Mouse (Mus musculus) telencephalon, adult 2 months (tissue): ENCODE measurements at regions not wholly inside any gene's neighbourhood (a gene's known extent, or its start where the extent isn't known, plus 50 kb on each side); places are given as distances from the start of the nearest gene placed in this dataset.

Experiments used
- DNase-seq: peaks from one replicate; pipeline ENCODE4 v3.0.0-alpha.2; 2011; ENCODE audit warnings: low read depth, low spot score

- peak; percentile 33 for DNase-seq
Measured at GRCm38 (mm10) chr15:62903047-62903822, 941.7 kb downstream of the Gsdmc2 start.

DNA sequence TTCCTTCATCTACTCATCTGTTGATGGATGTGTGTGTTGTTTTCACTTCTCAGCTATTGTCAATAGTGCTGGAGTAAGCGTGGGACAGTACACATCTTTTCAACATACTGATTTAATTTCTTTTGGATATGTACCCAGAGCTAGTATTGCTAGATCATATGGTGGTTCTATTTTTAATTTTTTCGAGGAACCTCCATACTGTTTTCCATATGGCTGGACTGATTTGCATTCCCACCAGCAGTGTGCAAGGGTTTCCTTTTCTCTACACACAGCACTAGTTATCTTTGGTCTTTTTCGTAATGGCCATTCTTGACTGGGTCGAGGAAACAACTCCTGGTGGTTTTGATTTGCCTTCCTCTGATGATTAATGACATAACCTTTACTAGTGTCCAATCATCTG, 943.0 kb downstream of the Gsdmc2 start:
- DNase-seq, result peak; percentile 61

DNA sequence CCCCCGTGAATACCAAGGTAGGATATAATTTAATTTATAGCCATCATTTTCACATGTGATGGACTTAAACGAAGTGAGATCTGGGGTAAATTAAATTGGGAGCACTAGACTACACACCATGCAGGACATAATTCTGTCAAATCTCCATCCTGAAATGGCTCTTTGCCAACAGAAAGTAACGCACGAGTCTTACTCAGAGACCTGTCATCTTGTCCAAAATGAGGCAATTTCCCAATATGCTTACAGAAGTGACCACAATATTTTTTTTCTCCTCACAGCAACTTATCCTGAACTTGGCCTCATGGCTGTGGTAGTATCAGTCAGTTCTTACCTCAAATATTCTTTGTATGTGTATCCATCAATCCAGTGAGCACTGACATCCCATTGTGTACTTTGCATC, 955.2 kb downstream of the Gsdmc2 start:
- DNase-seq, result no peak

DNA sequence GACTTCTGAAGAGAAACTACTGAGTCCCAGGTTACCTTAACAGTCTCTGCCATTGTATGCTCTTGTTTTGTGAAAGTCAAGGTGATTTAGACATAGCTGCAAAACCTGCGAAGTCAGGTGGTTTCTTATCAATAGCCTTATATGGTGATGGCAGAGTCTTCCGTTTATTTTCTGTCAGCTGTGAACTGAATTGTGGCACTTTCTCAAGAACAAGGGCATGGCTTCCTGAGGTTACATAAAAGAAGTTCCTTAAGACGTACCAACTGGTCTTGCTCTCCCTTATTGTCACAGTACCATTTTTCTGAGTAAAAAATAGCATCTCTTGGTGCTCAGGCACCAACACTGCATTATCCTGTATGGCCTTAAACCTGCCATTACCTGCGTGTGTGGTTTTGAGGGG, 959.6 kb downstream of the Gsdmc2 start:
- no peak for DNase-seq

DNA sequence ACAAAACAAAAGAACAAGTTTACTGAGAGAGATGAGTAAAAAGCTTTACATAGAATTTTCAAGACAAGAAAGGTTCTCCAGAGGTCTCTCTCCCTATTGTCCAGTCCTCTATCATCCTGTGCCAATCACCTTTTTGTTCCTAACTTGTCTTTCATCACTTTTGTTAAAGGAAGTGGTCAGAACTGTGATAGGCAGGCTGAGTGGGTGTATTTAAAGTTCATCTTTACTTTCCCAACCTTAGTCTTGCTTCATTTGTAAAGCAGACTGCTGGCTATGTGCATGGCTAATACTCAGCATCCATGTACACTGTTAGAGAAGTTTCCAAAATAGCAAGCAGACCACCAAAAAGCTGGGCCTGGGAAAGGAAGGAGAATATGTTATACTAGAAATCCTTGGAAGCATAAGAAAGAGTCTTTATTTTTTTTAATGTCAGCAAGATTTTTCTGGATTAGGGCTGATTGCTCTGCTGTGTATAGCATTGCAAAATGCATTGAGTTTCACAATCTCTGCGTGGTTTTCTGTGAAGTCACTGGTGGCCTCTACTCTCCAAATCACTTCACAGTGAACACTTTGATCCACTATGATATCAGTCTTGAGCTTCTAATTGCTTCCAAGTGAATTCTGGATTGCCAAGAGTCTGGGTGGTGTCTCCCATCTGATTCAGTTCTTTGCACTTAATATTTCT, 973.8 kb downstream of the Gsdmc2 start:
- no peak for DNase-seq

GRCm38 (mm10) chr15:62862574-62862973, 982.4 kb downstream of the Gsdmc2 start:
- no peak for DNase-seq

DNA sequence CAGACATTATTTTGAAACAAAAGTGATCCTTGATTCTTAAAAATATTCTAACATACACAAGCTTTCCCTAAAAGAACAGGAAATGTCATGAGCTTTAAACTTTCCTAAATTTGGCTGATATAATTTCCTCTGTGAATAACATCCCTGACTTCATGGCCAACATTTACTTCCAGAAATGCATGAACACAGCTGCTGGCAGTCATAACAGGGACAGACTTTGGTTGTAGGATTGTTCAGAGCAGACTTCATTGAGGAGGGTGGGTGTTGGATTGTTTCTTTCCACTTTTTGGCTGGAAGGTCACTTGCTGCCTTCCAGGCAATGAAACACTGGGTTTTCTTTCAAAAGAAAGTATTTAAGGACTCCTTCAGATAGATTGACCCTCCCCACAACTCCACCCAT, 983.6 kb downstream of the Gsdmc2 start:
- no peak for DNase-seq

DNA sequence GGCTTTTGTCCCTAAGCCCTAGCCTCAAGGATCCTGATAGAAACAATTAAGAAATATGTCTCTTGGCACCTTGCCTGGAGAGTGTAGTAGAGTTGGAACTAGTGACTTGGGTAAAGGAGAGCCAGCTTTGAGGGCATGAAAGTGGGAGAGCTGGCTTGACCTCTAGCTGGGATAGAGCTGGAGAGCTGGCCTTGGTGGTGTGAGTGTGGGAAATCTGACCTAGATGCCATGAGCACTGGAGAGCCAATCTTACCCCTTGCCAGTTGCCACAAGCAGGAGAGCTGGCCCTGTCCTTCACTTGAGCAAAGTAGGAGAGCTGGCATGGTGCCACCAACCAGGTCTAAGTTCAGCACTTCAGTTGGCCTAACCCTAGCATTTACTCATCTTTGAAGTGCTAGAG, 995.7 kb downstream of the Gsdmc2 start:
- DNase-seq, result no peak

DNA sequence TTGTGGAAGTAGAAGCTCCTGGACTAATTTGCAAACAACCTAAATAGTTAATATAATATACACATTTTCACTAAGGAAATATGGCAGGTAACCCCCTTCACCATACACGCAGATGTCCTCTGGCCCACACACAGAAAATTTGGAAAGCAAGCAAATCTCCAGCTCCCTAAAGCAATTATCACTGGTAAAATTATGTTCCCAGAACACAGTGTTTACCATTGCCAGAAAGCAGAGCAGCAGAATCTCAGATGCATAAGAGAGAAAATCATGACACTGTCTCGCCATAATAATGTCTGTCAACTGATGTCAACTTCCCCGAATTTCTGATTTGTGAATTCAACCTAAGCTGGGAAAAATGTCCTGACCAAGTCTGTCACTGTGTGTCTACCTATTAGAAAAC, 999.1 kb downstream of the Gsdmc2 start:
- DNase-seq, result peak; percentile 16

- no peak for DNase-seq
Measured at GRCm38 (mm10) chr15:62825586-62825985, 1019.4 kb downstream of the Gsdmc2 start.

DNA sequence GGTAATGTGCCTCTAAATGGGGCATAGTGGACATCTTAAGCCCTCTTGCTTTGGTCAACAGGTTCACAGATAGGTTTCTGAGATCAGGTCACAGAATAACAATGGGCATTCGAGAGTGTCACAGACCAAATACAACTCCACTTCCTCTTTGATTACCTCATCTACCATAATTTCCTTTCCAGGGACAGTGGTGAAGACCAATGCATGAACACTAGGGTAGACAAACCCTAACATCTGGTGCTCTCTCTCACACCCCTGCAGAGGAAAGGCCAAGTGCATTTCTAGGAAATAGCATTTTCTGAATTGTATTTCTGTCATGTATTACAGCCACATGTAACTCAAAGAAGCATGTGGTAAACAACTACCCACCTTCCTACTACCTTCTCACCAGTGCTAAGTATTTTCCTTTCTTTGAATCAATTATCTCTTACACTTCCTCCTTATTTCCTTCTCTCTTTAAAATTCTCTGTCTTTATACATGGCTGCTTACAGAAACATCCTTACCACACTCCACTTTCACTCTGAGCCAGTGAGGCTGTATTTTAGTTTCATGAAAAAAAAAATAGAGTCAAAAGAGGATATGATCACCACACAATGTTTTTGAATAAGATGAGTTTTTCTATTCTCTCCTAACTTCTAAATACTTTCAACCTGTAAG, 1021.0 kb downstream of the Gsdmc2 start:
- DNase-seq, result no peak

GRCm38 (mm10) chr15:62822305-62822704, 1022.7 kb downstream of the Gsdmc2 start:
- DNase-seq, result no peak

GRCm38 (mm10) chr15:62813093-62813492, 1031.9 kb downstream of the Gsdmc2 start:
- DNase-seq, result no peak

DNA sequence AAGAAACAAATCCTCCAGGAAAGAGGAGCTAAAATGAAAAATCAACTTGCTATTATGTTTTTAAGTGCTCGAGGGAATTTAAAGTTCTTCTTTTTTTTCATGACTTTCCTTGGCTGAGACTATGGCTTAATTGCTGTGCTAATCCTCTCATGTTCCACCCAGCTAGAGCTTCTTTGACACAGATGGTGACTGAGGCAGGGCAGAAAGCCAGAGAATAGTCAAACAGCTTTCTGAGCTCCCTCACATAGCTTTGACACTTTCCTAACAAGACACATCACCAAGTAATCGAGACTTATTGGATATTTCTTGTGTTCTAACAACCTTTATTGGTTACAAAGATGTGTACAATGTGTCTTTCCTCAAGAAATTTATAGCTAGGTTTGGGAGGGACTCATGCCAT, 1033.0 kb downstream of the Gsdmc2 start:
- DNase-seq, result peak; percentile 28

DNA sequence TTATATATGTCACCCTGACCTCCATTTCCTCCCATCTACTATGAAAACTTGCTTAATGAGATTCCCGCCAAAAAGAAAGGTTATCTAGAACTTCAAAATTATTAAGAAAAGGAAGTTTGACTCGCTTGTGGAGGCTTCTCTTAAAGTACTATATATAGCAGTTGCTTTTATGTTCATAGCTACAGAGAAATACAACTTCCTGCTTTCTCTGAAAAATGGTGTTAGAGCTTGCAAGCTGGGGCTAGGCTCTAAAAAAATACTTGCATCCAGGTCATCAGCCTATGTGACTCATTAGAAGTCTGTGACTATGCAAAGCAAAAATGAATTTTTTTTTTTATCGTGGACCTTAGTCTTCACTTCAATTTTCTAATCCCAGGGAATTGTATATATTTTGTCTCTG, 1035.7 kb downstream of the Gsdmc2 start:
- no peak for DNase-seq

DNA sequence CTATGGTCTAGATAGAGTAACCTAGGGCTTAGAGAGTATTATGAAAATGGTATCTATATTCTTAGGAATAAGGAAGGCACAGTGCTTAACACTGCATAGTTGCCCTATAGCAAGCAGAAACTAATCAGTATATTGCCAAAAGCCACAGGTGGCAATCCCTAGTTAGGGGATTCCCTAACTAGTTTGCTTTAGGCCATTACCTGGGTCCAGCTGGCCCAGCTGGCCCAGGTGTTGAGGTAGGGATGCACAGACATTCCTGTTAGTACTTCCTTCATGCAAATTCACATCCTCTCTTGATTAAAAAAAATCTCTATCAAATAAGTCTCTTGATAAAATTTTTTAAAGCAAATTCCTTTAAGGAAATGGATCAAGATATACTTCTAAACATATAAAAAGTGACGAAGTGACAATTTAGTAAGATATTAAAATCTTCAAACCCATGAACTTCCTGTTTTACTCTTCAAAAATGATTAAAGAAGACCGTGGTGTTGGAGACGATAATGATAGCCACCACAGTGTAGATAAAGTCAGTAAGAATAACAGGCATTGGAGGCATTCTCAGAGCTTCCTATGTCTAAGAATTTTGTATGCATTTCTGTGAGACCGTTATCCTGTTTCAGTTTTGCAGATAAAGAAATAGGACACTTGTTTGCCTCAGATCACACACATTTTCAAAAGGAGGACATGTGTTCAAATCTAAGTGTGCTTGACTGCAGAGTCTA, 1036.7 kb downstream of the Gsdmc2 start:
- DNase-seq, result no peak

DNA sequence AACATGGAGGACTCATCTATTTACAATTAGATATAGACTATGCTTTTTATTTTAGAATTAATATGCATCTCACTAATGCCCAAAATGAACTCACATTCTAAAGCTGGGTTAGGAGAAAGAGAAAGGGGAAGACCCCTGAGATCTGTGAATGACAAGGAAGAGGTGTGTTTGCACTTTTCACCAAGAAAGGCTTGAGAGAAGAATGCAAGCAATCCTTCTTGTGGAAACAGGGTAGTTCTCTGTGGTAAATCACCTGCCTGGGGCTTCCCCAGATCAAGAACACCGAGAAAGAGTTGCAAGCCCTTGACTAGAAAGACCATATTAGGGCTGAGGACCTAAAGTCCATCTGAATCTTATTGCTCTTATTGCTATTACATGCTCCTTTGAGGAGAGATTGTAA, 1037.6 kb downstream of the Gsdmc2 start:
- DNase-seq, result no peak

- DNase-seq, result no peak
Measured at GRCm38 (mm10) chr15:62802770-62803169, 1042.2 kb downstream of the Gsdmc2 start.

DNA sequence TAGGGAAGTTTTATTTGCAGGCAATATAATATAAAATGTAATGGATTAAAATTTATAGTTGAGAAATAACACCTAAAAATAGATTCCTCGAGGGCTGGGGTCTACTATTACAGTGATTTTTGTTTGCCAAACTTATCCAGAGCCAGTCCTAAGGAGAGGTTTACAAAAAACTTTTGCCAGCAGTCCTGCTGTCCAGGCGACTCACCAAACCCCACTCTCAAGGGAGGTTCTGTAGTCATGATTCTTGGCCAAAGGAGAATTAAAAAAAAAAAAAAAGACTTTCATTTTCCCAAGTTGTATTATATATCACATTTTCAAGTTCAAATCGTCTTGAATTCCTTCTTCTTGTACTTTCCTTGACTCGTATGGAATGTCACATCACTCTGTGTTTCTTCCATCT, 1046.2 kb downstream of the Gsdmc2 start:
- DNase-seq, result no peak

- DNase-seq, result no peak
Measured at GRCm38 (mm10) chr15:62793569-62793968, 1051.4 kb downstream of the Gsdmc2 start.

- DNase-seq, result no peak
Measured at GRCm38 (mm10) chr15:62792084-62792483, 1052.9 kb downstream of the Gsdmc2 start.

DNA sequence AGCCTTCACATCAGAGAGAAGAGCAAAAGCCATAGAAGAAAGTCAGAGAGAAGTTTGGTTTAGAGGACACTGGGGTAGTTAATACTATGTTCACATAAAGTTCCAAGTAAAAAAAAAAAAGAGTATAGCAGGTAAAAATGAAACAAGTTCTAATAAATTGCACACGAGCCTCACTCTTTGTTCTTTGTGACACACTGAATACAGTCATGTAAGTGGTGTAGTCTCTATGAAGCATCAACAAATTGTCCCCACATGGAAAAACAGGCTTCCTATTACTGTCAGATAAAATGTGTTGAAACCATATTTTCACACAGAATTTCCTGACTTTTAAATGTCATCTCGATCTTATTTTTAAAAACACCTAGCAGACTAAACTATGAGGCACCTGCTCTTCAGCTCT, 1057.2 kb downstream of the Gsdmc2 start:
- no peak for DNase-seq
